ENCODE assay signal across 8 mouse cellular contexts in the genomic region with DNA sequence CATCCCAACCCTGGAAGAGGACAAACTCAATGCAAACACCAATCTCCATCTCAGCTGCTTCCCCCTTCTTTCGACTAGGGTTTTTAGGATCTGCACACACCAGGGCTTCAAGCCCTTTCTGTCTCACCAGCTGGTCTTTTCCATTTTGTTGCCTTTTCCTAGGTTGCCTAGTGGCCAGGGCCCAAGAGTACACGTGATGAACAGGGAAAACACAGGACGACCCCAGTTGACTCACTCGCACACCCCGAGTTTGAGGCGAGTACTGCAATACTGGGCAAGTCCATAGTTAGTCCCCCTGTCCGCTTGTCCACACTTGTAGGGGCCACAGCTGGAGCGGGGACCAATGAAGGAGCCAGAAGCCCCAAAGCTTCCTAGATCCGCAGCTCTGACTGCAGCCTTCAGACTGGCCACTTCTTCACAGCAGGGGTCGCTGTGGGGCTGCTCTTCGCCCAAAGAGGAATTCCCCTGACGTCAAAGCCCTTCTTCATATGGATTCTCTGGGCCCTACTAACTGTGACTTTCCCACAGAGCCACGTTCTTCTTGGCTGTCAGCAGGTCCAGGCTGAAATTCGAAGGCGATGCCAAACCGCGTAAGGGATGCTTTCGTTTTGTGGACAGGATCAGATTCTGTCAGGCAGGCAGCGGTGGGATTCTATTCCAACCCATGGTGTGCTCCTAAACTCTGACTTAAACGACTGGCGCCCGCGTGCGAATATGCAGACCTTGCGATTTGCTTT. TPM values are rescaled to one million over a fixed set of nuclear protein-coding genes. Genes with fewer than 3 reads are reported as not detected.
DNase-seq lines count a peak whose midpoint lies in the region; ATAC-seq and TF ChIP-seq lines count a peak whose summit lies in the region.
"Not testable (repeated sequence)": the region's sequence is repeated elsewhere in the genome, so short reads cannot be mapped to it uniquely, and the experiment has no call there.
"Had no signal": no experiment of that assay in that cellular context is flagged by ENCODE, and none has a peak within 500 bp of the region (broad histone marks: within the 10 kb centered on the region; RNA-seq: fewer than 3 reads in every experiment).

TSS of gene D13Ertd608e (plus strand) at position 687 of the 737 bp plus-strand sequence.

- H3K4me2 ChIP-seq in intestine, postnatal 0 days (replicated peaks; ENCODE audit: low read depth): peak within 1 kb of the TSS; percentile 52
- not testable (repeated sequence) for H3K4me2 ChIP-seq in limb, embryonic 11.5 days (ENCODE audit: low read depth, severe bottlenecking)

- not testable (repeated sequence) for H3K36me3 ChIP-seq in intestine, postnatal 0 days (ENCODE audit: control insufficient read depth, insufficient read depth); limb, embryonic 11.5 days (ENCODE audit: control insufficient read depth, insufficient read depth, low read length)

- ATAC-seq in intestine, postnatal 0 days: peak; percentile 46; the same call in 1 of the 2 replicates
- ATAC-seq in limb, embryonic 11.5 days (ENCODE audit: insufficient number of reproducible peaks, low FRiP score, low TSS enrichment, low read depth): peak; percentile 65
- ATAC-seq in megakaryocyte progenitor cell, adult 5-6 weeks (replicated peaks; ENCODE audit: poor library complexity): peak; percentile 82

- not testable (repeated sequence) for H3K27ac ChIP-seq in intestine, postnatal 0 days (ENCODE audit: low read depth, low read length); limb, embryonic 11.5 days (replicated peaks; ENCODE audit: low read depth, low read length)

- not testable (repeated sequence) for H3K9ac ChIP-seq in intestine, postnatal 0 days (ENCODE audit: low read depth, low read length); limb, embryonic 11.5 days (ENCODE audit: low read length)

- H3K27me3 ChIP-seq in intestine, postnatal 0 days (replicated peaks; ENCODE audit: control insufficient read depth, insufficient read depth, low read length); limb, embryonic 11.5 days (ENCODE audit: control insufficient read depth, insufficient read depth, low read length): not testable (repeated sequence)

- not testable (repeated sequence) for H3K4me1 ChIP-seq in intestine, postnatal 0 days (replicated peaks; ENCODE audit: control insufficient read depth, insufficient read depth, low read length); limb, embryonic 11.5 days (ENCODE audit: control insufficient read depth, insufficient read depth, low read length)

- TF ChIP-seq CTCF in intestine, postnatal 0 days (IDR thresholded peaks at IDR 0.05; ENCODE audit: low read depth): peak; percentile 69

- peak; percentile 17 for DNase-seq in adrenal gland, adult 8-10 months
- DNase-seq in embryo, embryonic 11.5 days (ENCODE audit: low read depth, low spot score): peak; percentile 7
- DNase-seq in heart, adult 8-10 months (ENCODE audit: low spot score): peak; percentile 19
- peak; percentile 48 for DNase-seq in limb, embryonic 11.5 days (ENCODE audit: low spot score)
- peak; percentile 11 for DNase-seq in retina, postnatal 7 days (ENCODE audit: low read depth, low spot score)

- WGBS in intestine, postnatal 0 days: 13% methylated on average over 18 of the region's 25 CpGs
- 15% methylated on average over 18 of the region's 25 CpGs for WGBS in limb, embryonic 11.5 days

- H3K4me3 ChIP-seq in intestine, postnatal 0 days (ENCODE audit: low read depth, low read length); limb, embryonic 11.5 days (ENCODE audit: low read depth, low read length): not testable (repeated sequence)

- H3K9me3 ChIP-seq in intestine, postnatal 0 days (ENCODE audit: control insufficient read depth); limb, embryonic 11.5 days (ENCODE audit: control insufficient read depth, low read length): not testable (repeated sequence)

RNA-seq across cellular contexts. Expression of gene D13Ertd608e, which starts in this region (rescaled TPM):
- total RNA-seq in adrenal gland, adult 8-10 months (2022): not detected
- total RNA-seq in heart, adult 8-10 months (2022): not detected
- polyA plus RNA-seq in intestine, postnatal 0 days (2015; fragmentation: Nextera tagmentation; extraction: Ambion mirVana): not detected in 2 replicates
- not detected in 2 replicates for polyA plus RNA-seq in limb, embryonic 11.5 days (2014; fragmentation: Nextera tagmentation; extraction: Ambion mirVana)
- total RNA-seq in megakaryocyte progenitor cell, adult 5-6 weeks (2015): not detected in 2 replicates
- not detected in 2 replicates for total RNA-seq in megakaryocyte progenitor cell, adult 5-6 weeks (2017)
- polyA plus RNA-seq: erythroblast, embryonic 14.5 days had no signal

Comparison
In these comparisons a context has a peak if more than half of its experiments do, and no peak if none do; other contexts are left out.
1. Peak in DNase-seq in adrenal gland, adult 8-10 months; RNA of the gene not detected or under 1 TPM.
2. Peak in DNase-seq in heart, adult 8-10 months; RNA of the gene not detected or under 1 TPM.
3. Peak in ATAC-seq and H3K4me2 ChIP-seq in intestine, postnatal 0 days; RNA of the gene not detected or under 1 TPM.
4. Peak in DNase-seq and ATAC-seq in limb, embryonic 11.5 days; RNA of the gene not detected or under 1 TPM.
5. Peak in ATAC-seq in megakaryocyte progenitor cell, adult 5-6 weeks; RNA of the gene not detected or under 1 TPM.